Mouse (Mus musculus): ENCODE measurements around the gene Smarcd1. TPM values are rescaled to one million over a fixed set of nuclear protein-coding genes. Genes with fewer than 3 reads are reported as not detected.

Smarcd1 gene
- polyA plus RNA-seq, 1 experiment from 2014 or later: 80.6 TPM

DNA sequence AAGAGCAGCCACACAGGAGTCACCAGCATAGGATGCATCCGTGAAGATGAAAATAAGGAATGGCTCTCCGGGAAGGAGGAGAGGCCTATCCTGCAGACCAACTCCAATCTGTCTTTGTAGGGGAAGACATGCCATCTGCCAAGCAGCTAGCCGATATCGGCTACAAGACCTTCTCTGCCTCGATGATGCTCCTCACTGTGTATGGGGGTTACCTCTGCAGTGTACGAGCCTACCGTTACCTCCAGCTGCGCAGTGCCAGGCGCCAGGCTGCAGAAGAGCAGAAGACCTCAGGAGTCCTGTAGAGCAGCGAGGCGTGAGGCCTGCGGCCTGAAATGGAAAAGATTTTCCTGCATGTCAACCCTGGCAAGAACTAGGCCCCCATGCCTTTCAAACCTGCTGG, 25.6 kb downstream of the Smarcd1 start:
- Histone ChIP-seq H3K4me3 (ENCODE audit: low read depth, low read length) (no peak overlapping the region), H3K36me3 (ENCODE audit: control insufficient read depth, insufficient read depth, low read length) (peaks cover 13% of the 10 kb centered on the region), H3K9me3 (ENCODE audit: control insufficient read depth, low read length) (peaks cover 3% of the 10 kb centered on the region; the same call in 1 of the 2 replicates), H3K9ac (ENCODE audit: low read length) (no peak overlapping the region), H3K4me1 (ENCODE audit: control insufficient read depth, insufficient read depth, low read length) (peaks cover 19% of the 10 kb centered on the region; the same call in 1 of the 2 replicates), H3K27ac (replicated peaks; ENCODE audit: low read depth, low read length) (no peak overlapping the region), H3K4me2 (ENCODE audit: low read depth, severe bottlenecking) (no peak overlapping the region), H3K27me3 (ENCODE audit: control insufficient read depth, insufficient read depth, low read length) (no peaks in the 10 kb centered on the region)
- DNase-seq (ENCODE audit: low spot score) (no peak), ATAC-seq (ENCODE audit: insufficient number of reproducible peaks, low FRiP score, low TSS enrichment, low read depth) (no peak)
- WGBS: 96% methylated on average over 12 of the region's 12 CpGs

GRCm38 (mm10) chr15:99728211-99728610, 26.3 kb downstream of the Smarcd1 start:
- peaks cover 13% of the 10 kb centered on the region for H3K36me3 ChIP-seq (ENCODE audit: control insufficient read depth, insufficient read depth, low read length)
- no peak overlapping the region for H3K27ac ChIP-seq (replicated peaks; ENCODE audit: low read depth, low read length)
- no peak for ATAC-seq (ENCODE audit: insufficient number of reproducible peaks, low FRiP score, low TSS enrichment, low read depth)
- no peak overlapping the region for H3K4me3 ChIP-seq (ENCODE audit: low read depth, low read length)
- H3K4me1 ChIP-seq (ENCODE audit: control insufficient read depth, insufficient read depth, low read length): peaks cover 18% of the 10 kb centered on the region; the same call in 1 of the 2 replicates
- DNase-seq (ENCODE audit: low spot score): no peak
- no peak overlapping the region for H3K9ac ChIP-seq (ENCODE audit: low read length)
- H3K9me3 ChIP-seq (ENCODE audit: control insufficient read depth, low read length): peaks cover 3% of the 10 kb centered on the region; the same call in 1 of the 2 replicates
- 94% methylated on average over 5 of the region's 5 CpGs for WGBS
- no peak overlapping the region for H3K4me2 ChIP-seq (ENCODE audit: low read depth, severe bottlenecking)
- no peaks in the 10 kb centered on the region for H3K27me3 ChIP-seq (ENCODE audit: control insufficient read depth, insufficient read depth, low read length)

DNA sequence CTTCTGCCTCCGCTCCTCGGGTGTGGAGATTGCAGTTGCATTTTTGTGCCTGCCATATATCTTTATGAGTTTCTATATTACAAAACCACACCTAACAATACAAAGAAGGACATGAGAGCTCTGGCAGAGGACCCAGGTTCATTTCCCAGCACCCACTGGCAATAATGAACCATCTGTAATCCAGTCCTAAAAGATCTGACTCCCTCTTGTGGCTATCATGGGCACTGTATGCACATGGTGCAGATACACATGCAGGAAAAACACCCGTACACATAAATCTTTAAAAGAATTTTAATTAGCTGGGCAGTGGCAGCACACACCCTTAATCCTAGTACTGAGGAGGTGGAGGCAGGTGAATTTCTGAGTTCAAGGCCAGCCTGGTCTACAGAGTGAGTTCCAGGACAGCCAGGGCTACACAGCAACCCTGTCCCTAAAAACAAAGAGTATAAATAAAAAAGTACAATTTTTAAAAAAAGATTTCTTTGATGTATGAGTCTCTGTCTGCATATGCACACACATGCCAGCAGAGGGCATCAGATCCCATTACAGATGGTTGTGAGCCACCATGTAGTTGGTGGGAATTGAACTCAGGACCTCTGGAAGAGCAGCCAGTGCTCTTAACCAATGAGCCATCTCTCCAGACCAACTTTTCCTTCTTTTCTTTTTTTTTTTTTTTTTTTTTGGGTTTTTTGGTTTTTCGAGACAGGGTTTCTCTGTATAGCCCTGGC, 27.3 kb downstream of the Smarcd1 start:
- peaks cover 3% of the 10 kb centered on the region; the same call in 1 of the 2 replicates for H3K9me3 ChIP-seq (ENCODE audit: control insufficient read depth, low read length)
- ATAC-seq (ENCODE audit: insufficient number of reproducible peaks, low FRiP score, low TSS enrichment, low read depth): no peak
- H3K27ac ChIP-seq (replicated peaks; ENCODE audit: low read depth, low read length): no peak overlapping the region
- peaks cover 13% of the 10 kb centered on the region for H3K36me3 ChIP-seq (ENCODE audit: control insufficient read depth, insufficient read depth, low read length)
- WGBS: 98% methylated on average over 3 of the region's 4 CpGs
- DNase-seq (ENCODE audit: low spot score): no peak
- no peak overlapping the region for H3K9ac ChIP-seq (ENCODE audit: low read length)
- no peak overlapping the region for H3K4me2 ChIP-seq (ENCODE audit: low read depth, severe bottlenecking)
- H3K27me3 ChIP-seq (ENCODE audit: control insufficient read depth, insufficient read depth, low read length): no peaks in the 10 kb centered on the region
- no peak overlapping the region for H3K4me3 ChIP-seq (ENCODE audit: low read depth, low read length)
- peaks cover 8% of the 10 kb centered on the region; the same call in 1 of the 2 replicates for H3K4me1 ChIP-seq (ENCODE audit: control insufficient read depth, insufficient read depth, low read length)

GRCm38 (mm10) chr15:99731167-99731566, 29.2 kb downstream of the Smarcd1 start:
- no peak overlapping the region for H3K27ac ChIP-seq (replicated peaks; ENCODE audit: low read depth, low read length)
- H3K9me3 ChIP-seq (ENCODE audit: control insufficient read depth, low read length): peaks cover 3% of the 10 kb centered on the region; the same call in 1 of the 2 replicates
- no peak overlapping the region for H3K9ac ChIP-seq (ENCODE audit: low read length)
- H3K4me1 ChIP-seq (ENCODE audit: control insufficient read depth, insufficient read depth, low read length): peaks cover 3% of the 10 kb centered on the region; the same call in 1 of the 2 replicates
- no peaks in the 10 kb centered on the region for H3K27me3 ChIP-seq (ENCODE audit: control insufficient read depth, insufficient read depth, low read length)
- H3K36me3 ChIP-seq (ENCODE audit: control insufficient read depth, insufficient read depth, low read length): peaks cover 13% of the 10 kb centered on the region
- H3K4me3 ChIP-seq (ENCODE audit: low read depth, low read length): no peak overlapping the region
- ATAC-seq (ENCODE audit: insufficient number of reproducible peaks, low FRiP score, low TSS enrichment, low read depth) (no peak), DNase-seq (ENCODE audit: low spot score) (no peak)
- 97% methylated on average over 2 of the region's 2 CpGs for WGBS
- no peak overlapping the region for H3K4me2 ChIP-seq (ENCODE audit: low read depth, severe bottlenecking)

- peaks cover 3% of the 10 kb centered on the region; the same call in 1 of the 2 replicates for H3K9me3 ChIP-seq (ENCODE audit: control insufficient read depth, low read length)
Observed at GRCm38 (mm10) chr15:99731678-99732077, 29.7 kb downstream of the Smarcd1 start.

GRCm38 (mm10) chr15:99733186-99733585, 31.3 kb downstream of the Smarcd1 start:
- Histone ChIP-seq H3K9ac (ENCODE audit: low read length) (no peak overlapping the region), H3K27ac (replicated peaks; ENCODE audit: low read depth, low read length) (no peak overlapping the region), H3K4me1 (ENCODE audit: control insufficient read depth, insufficient read depth, low read length) (no peaks in the 10 kb centered on the region), H3K27me3 (ENCODE audit: control insufficient read depth, insufficient read depth, low read length) (no peaks in the 10 kb centered on the region), H3K4me3 (ENCODE audit: low read depth, low read length) (no peak overlapping the region), H3K4me2 (ENCODE audit: low read depth, severe bottlenecking) (no peak overlapping the region), H3K36me3 (ENCODE audit: control insufficient read depth, insufficient read depth, low read length) (peaks cover 15% of the 10 kb centered on the region), H3K9me3 (ENCODE audit: control insufficient read depth, low read length) (peaks cover 3% of the 10 kb centered on the region; the same call in 1 of the 2 replicates)
- no peak for DNase-seq (ENCODE audit: low spot score)
- no peak for ATAC-seq (ENCODE audit: insufficient number of reproducible peaks, low FRiP score, low TSS enrichment, low read depth)
- 88% methylated on average over 5 of the region's 5 CpGs for WGBS

More at GRCm38 (mm10) chr15:99731678-99732077, 29.7 kb downstream of the Smarcd1 start:
- ATAC-seq (ENCODE audit: insufficient number of reproducible peaks, low FRiP score, low TSS enrichment, low read depth) (no peak), DNase-seq (ENCODE audit: low spot score) (no peak)
- no peak overlapping the region for H3K4me3 ChIP-seq (ENCODE audit: low read depth, low read length)
- no peak overlapping the region for H3K27ac ChIP-seq (replicated peaks; ENCODE audit: low read depth, low read length)
- H3K4me2 ChIP-seq (ENCODE audit: low read depth, severe bottlenecking): no peak overlapping the region
- no peak overlapping the region for H3K9ac ChIP-seq (ENCODE audit: low read length)
- WGBS: 94% methylated on average over 3 of the region's 3 CpGs
- H3K36me3 ChIP-seq (ENCODE audit: control insufficient read depth, insufficient read depth, low read length): peaks cover 13% of the 10 kb centered on the region
- H3K4me1 ChIP-seq (ENCODE audit: control insufficient read depth, insufficient read depth, low read length): peaks cover under 1% of the 10 kb centered on the region; the same call in 1 of the 2 replicates
- H3K27me3 ChIP-seq (ENCODE audit: control insufficient read depth, insufficient read depth, low read length): no peaks in the 10 kb centered on the region

DNA sequence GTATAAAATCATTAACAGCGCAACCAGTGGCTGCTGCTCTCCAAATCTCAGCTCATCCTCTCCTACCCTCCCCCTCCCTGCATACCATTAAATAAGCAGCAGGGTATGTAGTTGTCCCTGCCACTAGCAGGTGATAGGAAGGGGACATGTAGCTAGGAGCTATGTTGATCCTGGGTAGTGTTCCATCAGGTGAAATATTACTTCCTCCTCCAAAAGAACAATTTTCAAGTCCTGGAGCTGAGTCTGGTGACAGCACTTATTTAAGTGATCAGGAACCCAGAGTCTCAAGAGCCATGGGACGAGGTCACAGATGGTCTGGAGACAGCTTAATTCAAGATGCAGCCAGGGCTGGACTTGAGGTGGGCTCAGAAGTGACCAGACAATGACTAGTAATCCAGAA, 33.7 kb downstream of the Smarcd1 start:
- WGBS: 95% methylated on average over 2 of the region's 2 CpGs
- DNase-seq (ENCODE audit: low spot score) (no peak), ATAC-seq (ENCODE audit: insufficient number of reproducible peaks, low FRiP score, low TSS enrichment, low read depth) (no peak)
- Histone ChIP-seq H3K36me3 (ENCODE audit: control insufficient read depth, insufficient read depth, low read length) (peaks cover 13% of the 10 kb centered on the region; the same call in 1 of the 2 replicates), H3K9ac (ENCODE audit: low read length) (no peak overlapping the region), H3K9me3 (ENCODE audit: control insufficient read depth, low read length) (no peaks in the 10 kb centered on the region), H3K4me2 (ENCODE audit: low read depth, severe bottlenecking) (no peak overlapping the region), H3K27ac (replicated peaks; ENCODE audit: low read depth, low read length) (no peak overlapping the region), H3K4me1 (ENCODE audit: control insufficient read depth, insufficient read depth, low read length) (no peaks in the 10 kb centered on the region), H3K27me3 (ENCODE audit: control insufficient read depth, insufficient read depth, low read length) (no peaks in the 10 kb centered on the region), H3K4me3 (ENCODE audit: low read depth, low read length) (no peak overlapping the region)

- WGBS: 93% methylated on average over 11 of the region's 11 CpGs
- Histone ChIP-seq H3K27me3 (ENCODE audit: control insufficient read depth, insufficient read depth, low read length) (no peaks in the 10 kb centered on the region), H3K9ac (ENCODE audit: low read length) (no peak overlapping the region), H3K9me3 (ENCODE audit: control insufficient read depth, low read length) (no peaks in the 10 kb centered on the region), H3K4me3 (ENCODE audit: low read depth, low read length) (no peak overlapping the region), H3K4me2 (ENCODE audit: low read depth, severe bottlenecking) (no peak overlapping the region), H3K27ac (replicated peaks; ENCODE audit: low read depth, low read length) (no peak overlapping the region), H3K36me3 (ENCODE audit: control insufficient read depth, insufficient read depth, low read length) (peaks cover 13% of the 10 kb centered on the region; the same call in 1 of the 2 replicates), H3K4me1 (ENCODE audit: control insufficient read depth, insufficient read depth, low read length) (no peaks in the 10 kb centered on the region)
- DNase-seq (ENCODE audit: low spot score) (no peak), ATAC-seq (ENCODE audit: insufficient number of reproducible peaks, low FRiP score, low TSS enrichment, low read depth) (no peak)
Observed at GRCm38 (mm10) chr15:99736675-99737074, 34.7 kb downstream of the Smarcd1 start.

Data from limb, embryonic 11.5 days (tissue).